Mouse (Mus musculus) spleen, adult 2 months (tissue): ENCODE measurements at regions not wholly inside any gene's neighbourhood (a gene's known extent, or its start where the extent isn't known, plus 50 kb on each side); places are given as distances from the start of the nearest gene placed in this dataset.

Experiments used
- CTCF ChIP-seq: fragments of 200-500 bp; IDR thresholded peaks from 2 replicates; pipeline ENCODE4 v1.5.1; 2011; ENCODE audit warnings: mild to moderate bottlenecking, inconsistent platforms; ENCODE audit not compliant: insufficient read depth, insufficient read length, insufficient replicate concordance; ENCODE audit errors: extremely low read depth
- POLR2A ChIP-seq: fragments of 200-500 bp; IDR thresholded peaks from 2 replicates; pipeline ENCODE4 v1.6.1; 2011; ENCODE audit warnings: low read depth, low read length, inconsistent platforms

GRCm38 (mm10) chr4:152902851-152903250 is 425.2 kb upstream of the Kcnab2 start:
- TF ChIP-seq CTCF (no peak), POLR2A (no peak)
